Mouse (Mus musculus) heart, postnatal 10 days (tissue): ENCODE results near the gene Nt5m. TPM values are rescaled to one million over a fixed set of nuclear protein-coding genes. Genes with fewer than 3 reads are reported as not detected.

Experiments used
- DNase-seq, 2 experiments: peaks; one replicate each; pipeline ENCODE4 v3.0.0; 2021
- intact Hi-C: fragments of 180-260 bp; cut with DNase I; formaldehyde crosslinking; loops from one replicate; pipeline ENCODE4 v1.15.1; 2025
- total RNA-seq, 2 experiments: library from RNA; stranded (reverse); gene quantifications; 2 replicates each; pipeline ENCODE4 v1.2.3; 2021

Gene Nt5m
- total RNA-seq, result 10 to 100 TPM; 27.3 to 27.4 TPM

- DNase-seq, result peak; percentile 96 to 97
- intact Hi-C loops, result no loop called here
Measured at GRCm38 (mm10) chr11:59839008-59839458, at the start of gene Nt5m. Nt5m (plus strand) TSS chr11:59839447.

GRCm38 (mm10) chr11:59793390-59793789, 45.9 kb upstream of the Nt5m start:
- DNase-seq, result no peak

GRCm38 (mm10) chr11:59800412-59800811, 38.8 kb upstream of the Nt5m start:
- no peak for DNase-seq
- intact Hi-C loops, result no loop called here

More at GRCm38 (mm10) chr11:59793390-59793789, 45.9 kb upstream of the Nt5m start:
- intact Hi-C loops, result no loop called here

- intact Hi-C loops, result no loop called here
- no peak for DNase-seq
Measured at GRCm38 (mm10) chr11:59801881-59802280, 37.4 kb upstream of the Nt5m start.

GRCm38 (mm10) chr11:59803516-59803915, 35.7 kb upstream of the Nt5m start:
- intact Hi-C loops, result no loop called here
- DNase-seq, result no peak

GRCm38 (mm10) chr11:59804409-59805110, 34.7 kb upstream of the Nt5m start:
- intact Hi-C loops, result no loop called here

GRCm38 (mm10) chr11:59805256-59805655, 34.0 kb upstream of the Nt5m start:
- intact Hi-C loops, result no loop called here
- DNase-seq, result no peak

More at GRCm38 (mm10) chr11:59804409-59805110, 34.7 kb upstream of the Nt5m start:
- DNase-seq, result peak in 1 of 2 experiments; percentile 19

- DNase-seq, result no peak
- intact Hi-C loops, result no loop called here
Measured at GRCm38 (mm10) chr11:59805656-59806055, 33.6 kb upstream of the Nt5m start.

GRCm38 (mm10) chr11:59808170-59808960, 30.9 kb upstream of the Nt5m start:
- intact Hi-C loops, result loop anchor here (2.0 kb wide), 1 partner anchor 30 kb away; no protein-coding TSS in a partner anchor
- DNase-seq, result no peak

- intact Hi-C loops, result loop anchor here (2.0 kb wide), 1 partner anchor 30 kb away; no protein-coding TSS in a partner anchor
- DNase-seq, result peak; percentile 74
Measured at GRCm38 (mm10) chr11:59809071-59809669, 30.1 kb upstream of the Nt5m start.

GRCm38 (mm10) chr11:59809670-59810474, 29.4 kb upstream of the Nt5m start, which contains the start of gene Flcn:
Flcn (minus strand) TSS chr11:59810016.
- intact Hi-C loops, result loop anchor here (2.0 kb wide), 1 partner anchor 31 kb away; no protein-coding TSS in a partner anchor
- DNase-seq, result peak; percentile 89 to 90

GRCm38 (mm10) chr11:59810480-59811158, 28.6 kb upstream of the Nt5m start:
- DNase-seq, result peak in 1 of 2 experiments; percentile 6
- intact Hi-C loops, result no loop called here

- intact Hi-C loops, result no loop called here
- peak; percentile 12 to 28 for DNase-seq
Measured at GRCm38 (mm10) chr11:59811211-59811610, 28.0 kb upstream of the Nt5m start.

GRCm38 (mm10) chr11:59813276-59813675, 26.0 kb upstream of the Nt5m start:
- DNase-seq, result no peak
- intact Hi-C loops, result no loop called here

- DNase-seq, result no peak
- intact Hi-C loops, result no loop called here
Measured at GRCm38 (mm10) chr11:59814311-59814710, 24.9 kb upstream of the Nt5m start.

- intact Hi-C loops, result no loop called here
- DNase-seq, result no peak
Measured at GRCm38 (mm10) chr11:59814936-59815335, 24.3 kb upstream of the Nt5m start.

- intact Hi-C loops, result no loop called here
- DNase-seq, result no peak
Measured at GRCm38 (mm10) chr11:59815482-59816065, 23.7 kb upstream of the Nt5m start.

GRCm38 (mm10) chr11:59817916-59818315, 21.3 kb upstream of the Nt5m start:
- intact Hi-C loops, result no loop called here
- no peak for DNase-seq

GRCm38 (mm10) chr11:59821625-59822024, 17.6 kb upstream of the Nt5m start:
- intact Hi-C loops, result no loop called here
- no peak for DNase-seq
